Mouse (Mus musculus) megakaryocyte-erythroid progenitor cell, adult 5-6 weeks (primary cell): ENCODE measurements around the gene Csnk2b. TPM values are rescaled to one million over a fixed set of nuclear protein-coding genes. Genes with fewer than 3 reads are reported as not detected.
"Not testable (repeated sequence)": the region's sequence is repeated elsewhere in the genome, so short reads cannot be mapped to it uniquely, and the experiment has no call there.

Experiments used
- ATAC-seq: replicated peaks from 2 replicates; pipeline ENCODE4 v1.8.0; 2016; ENCODE audit warnings: mild to moderate bottlenecking, inconsistent platforms; ENCODE audit not compliant: severe bottlenecking, poor library complexity, low FRiP score, low TSS enrichment
- total RNA-seq, 2 experiments: library from RNA; stranded (forward) in 1 of 2; stranded (reverse) in 1 of 2; fragments of 200-1000, 215-1000 nt in 1 of 2; fragments of >200 nt in 1 of 2; fragmentation: Nextera tagmentation in 1 of 2; gene quantifications; 2 replicates each; pipeline ENCODE4 v1.2.3; 2014 to 2017

Gene Csnk2b
- total RNA-seq, 2 experiments from 2014 or later: 451 to 482 TPM

DNA sequence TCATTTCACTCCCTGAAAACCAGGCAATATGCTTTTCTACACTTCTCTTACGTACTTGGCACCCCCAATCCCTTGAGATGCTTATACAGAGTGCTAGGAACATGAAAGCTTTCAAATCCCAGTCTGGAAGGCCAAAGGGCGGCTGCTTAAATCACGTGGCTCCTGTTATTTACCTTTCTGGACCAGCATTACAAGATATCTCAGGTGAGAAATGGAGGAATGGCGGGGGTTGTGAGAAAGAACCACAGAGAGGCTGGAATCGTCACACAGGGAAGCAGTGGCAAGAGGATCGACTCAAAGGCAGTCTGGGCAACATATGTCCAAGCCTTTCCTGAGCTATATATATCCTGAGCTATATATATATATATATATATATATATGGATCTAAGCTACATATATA is 3.7 kb upstream of the Csnk2b start:
- no peak for ATAC-seq

DNA sequence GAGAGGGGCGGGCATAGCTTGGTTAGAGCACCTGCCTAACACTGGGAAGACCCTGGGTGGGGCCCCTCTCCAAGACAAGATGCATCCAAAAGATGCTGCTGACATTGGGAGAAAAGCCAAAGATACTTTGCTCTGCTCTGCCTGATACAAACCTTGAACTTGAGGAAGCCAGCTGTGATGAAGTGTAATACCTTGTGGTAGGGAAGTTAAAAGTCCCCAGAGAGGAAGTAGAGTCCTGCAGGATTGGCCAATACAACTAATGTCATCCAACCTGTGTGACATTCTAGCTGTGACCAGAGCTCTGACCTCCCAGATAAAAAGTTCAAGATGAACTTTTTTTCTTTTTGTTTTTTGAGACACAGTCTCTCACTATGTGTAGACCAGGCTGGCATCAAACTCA is 3.2 kb upstream of the Csnk2b start:
- ATAC-seq: no peak

DNA sequence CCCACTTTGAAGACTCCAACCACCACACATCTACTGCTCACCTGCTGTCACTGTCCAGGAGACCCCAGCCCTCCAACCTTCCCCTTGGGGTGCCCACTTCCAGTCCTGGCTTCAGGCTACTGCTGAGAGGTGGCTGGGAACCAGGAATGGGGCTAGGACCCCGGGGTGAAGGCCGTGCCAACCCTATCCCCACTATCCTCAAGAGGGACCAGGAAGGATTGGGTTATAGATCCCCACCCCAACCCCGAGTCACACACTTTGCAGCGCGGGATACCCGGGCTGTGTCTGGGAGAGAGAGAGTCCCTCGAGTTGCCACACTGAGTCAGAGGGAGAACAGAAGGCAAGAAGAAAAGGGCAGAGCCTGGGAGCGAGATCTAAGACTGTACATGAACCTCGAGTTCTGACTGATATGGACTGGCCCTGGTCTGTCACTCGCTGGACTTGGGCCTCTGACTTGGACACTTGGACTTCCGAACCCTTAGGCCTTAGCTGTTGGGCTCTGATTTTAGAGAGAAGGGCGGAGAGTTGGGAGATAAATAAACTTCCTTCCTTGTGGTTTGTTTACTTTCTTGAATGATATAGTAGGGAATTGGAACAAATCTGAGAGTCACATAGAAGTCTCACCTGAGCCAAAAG is 2.5 kb upstream of the Csnk2b start:
- not testable (repeated sequence) for ATAC-seq

DNA sequence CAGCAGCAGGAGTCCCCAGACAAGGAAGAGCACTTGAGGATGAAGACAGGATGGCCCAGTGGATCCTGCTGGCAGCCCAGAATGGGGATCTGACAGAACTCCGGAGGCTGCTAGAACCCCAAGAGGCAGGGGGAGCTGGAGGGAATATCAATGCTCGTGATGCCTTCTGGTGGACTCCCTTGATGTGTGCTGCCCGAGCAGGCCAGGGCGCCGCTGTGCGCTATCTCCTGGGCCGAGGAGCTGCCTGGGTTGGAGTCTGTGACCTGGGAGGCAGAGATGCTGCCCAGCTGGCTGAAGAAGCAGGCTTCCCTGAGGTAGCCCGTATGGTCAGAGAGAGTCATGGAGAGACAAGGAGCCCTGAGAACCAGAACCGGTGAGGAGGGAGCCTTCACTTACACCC is 1.4 kb upstream of the Csnk2b start:
- not testable (repeated sequence) for ATAC-seq

DNA sequence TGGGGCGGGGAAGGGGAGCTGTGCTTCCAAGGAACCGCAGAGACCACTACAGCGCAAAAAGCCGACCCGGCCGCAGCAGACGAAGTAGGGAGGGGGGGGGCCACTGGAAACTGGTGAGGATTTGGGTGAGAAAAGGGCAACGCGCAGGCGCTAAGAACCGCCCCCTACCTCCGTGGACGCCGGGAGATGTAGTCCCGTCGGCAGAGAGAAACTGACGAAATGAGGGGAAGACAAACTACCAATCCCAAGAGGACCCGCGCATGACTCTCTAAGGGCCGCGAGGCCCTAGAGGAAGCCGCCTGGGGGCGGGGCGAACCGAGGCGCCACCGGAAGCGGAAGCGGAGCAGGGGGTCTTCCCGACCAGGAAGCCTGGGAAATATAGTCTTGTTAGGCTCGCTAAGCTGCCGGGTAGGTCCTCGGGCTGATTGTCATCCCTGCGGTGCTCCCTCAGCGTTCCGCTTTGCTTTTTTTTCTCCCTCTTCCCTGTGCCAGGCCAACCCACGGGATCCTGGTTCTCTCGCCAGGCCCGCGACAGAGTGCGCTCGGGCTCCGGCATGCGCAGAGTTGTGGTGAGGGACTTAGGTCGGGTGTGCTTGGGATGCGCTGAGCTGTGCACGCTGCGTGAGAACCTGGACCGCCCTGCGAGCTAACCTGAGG is 582 bp downstream of the Csnk2b start, which contains the start of gene Gpank1:
Gene Gpank1 (plus strand): TSS at position 313 of the 657 bp plus-strand sequence.
- ATAC-seq: peak; percentile 89

DNA sequence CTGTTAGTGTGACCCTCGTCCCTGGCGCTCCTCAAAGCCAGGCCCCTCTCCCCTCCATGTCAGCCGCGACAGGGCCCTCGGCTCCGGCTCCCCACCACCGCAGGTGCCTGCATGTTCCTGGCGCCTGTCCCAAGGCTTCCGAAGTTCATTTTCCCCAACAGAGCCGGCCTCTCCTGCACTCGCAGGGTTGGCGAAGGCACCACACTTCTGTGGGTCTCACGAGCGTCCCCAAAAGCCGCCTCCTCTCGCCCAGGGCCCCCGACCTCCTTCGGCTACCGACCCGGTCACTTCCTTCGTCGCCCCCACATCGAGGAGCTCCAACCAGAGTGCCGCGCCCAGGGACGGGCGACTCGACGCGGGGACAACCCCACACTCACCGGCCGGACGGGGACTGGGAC is 1.1 kb downstream of the Csnk2b start:
- no peak; the same call in 1 of the 2 replicates for ATAC-seq

DNA sequence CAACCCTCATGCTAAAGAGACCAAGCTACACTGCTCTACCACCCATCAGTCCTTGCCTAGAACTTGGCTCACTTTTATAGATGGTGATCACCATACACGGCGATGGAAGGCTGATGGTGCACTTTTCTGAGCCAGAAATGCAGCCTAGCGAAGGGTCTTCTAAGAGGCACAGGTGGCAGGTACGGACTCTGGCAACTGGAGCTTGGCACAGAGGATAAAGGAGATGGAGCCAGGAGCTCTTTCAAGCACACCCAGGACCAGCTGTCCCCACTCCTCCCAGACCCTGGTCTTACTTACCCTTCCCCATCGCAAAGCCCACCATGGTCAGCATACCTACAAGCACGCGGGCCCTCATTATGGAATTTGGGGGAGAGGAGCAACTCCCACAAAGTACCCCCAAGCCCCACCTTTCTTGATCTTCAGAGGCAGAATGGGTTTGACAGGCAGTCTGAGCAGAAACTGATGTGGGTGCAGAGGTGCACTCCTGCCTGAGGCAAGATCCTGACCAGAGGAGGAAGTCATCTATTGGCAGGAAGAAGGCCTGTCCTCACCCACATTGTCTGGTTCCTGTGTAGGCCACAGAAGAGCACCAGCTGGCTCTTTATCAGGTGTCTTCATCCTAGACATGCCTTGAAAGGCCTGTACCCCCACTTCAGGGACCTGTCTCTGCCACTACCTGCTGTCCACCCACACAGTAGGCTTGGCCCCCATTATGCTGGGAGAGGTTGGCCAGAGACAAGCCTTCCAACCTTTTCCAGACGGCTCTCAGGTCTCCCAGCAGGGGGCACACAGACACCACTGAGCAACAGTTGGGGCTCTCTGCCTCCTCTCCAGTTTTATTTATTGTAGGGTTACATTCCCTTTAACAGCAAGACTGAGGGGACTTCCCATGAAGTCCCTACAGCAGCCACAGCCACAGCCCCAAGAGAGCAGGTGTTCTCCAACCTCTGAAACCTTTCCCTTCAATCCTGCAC is 6.5 kb downstream of the Csnk2b start, which contains the start of gene Ly6g5b:
Gene Ly6g5b (minus strand): TSS at position 383 of the 974 bp plus-strand sequence.
- peak; percentile 58; the same call in 1 of the 2 replicates for ATAC-seq

DNA sequence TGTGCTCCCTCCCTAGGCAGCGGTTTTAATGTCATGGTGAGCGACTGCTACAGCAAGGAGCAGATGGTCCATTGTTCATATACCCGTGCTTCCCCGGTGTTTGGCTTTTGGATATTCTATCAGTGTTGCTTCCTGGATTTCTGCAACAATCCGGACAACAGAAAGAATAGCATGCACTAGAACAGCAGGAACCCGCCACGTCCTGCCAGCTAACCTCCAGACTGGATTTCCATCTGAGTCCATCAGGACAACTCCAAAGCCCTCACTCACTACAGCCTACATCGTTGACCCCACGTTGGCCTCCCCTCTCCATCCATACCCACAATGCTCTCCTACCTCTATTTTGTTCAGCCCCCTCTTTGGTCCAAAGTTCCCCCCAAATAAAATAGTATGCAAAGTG is 10.1 kb downstream of the Csnk2b start:
- ATAC-seq: no peak

DNA sequence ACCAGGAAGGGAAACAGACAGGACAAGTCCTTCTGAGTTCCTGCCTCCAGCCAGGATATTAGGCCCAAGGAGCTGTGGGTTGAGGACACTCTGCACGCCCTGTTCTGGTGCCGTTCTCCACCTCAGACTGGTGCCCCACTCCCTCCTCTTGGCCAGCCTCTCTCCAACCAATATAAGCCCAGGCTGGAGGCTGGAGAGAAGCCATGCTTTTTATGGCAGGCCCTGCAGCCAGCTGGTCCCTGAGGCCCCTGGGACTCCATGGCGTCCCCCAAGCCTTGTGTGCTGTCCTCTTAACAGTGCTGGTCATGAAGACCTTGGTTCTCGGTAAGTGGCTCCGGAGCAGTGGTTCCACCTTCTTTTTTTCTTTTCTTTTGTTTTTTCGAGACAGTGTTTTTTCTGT is 13.8 kb downstream of the Csnk2b start, which contains the start of gene Ly6g5c:
Gene Ly6g5c (plus strand): TSS at position 183 of the 400 bp plus-strand sequence.
- ATAC-seq: no peak

DNA sequence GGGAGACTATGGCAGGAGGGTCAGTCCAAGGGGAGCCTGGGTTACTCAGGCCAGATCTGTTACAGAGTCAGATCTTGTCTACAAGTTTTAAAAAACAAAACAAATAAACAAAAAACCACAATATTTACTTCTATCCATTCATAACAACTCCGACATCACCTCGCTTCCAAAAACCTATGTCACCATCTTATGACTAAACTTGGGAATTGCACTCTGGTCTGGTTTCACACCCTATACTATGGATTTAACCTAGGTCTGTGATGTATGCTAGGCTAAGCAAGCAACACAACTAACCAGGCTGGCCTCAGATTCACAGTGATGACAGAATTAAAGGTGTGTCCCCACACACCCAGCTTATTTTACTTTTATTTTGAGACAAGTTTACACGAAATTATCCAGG is 15.3 kb downstream of the Csnk2b start:
- ATAC-seq: no peak

DNA sequence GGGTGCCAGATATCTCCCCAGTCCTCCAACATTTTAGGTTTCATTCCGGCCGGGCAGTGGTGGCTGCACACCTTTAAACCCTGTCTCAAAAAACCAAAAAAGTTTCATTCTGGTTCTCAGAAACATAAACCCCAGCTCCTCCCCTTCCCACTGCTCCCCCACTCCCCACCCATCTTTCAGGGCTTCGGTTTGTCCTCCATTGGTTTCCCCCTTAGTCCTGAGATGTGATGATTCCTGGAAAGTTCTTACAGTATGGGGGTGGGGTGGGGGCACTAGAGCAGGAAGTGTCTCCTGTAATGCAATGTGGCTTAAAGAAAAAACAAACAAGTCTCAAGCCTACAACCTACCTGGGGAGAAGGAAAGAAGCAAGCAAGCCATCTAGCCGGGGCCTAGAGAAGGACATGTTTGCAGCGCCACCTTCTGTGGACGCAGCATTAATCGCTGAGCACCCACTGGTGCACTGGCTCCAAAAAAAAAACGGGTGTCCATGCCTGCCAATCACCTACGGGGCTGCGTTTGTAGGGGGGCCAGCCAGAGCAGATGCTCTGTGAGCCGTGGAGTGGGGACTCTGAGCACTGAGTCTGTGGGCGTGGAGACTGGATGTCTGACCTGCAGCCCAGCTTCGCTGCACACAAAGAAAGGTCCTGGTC is 16.0 kb downstream of the Csnk2b start:
- ATAC-seq: peak; percentile 12; the same call in 1 of the 2 replicates

DNA sequence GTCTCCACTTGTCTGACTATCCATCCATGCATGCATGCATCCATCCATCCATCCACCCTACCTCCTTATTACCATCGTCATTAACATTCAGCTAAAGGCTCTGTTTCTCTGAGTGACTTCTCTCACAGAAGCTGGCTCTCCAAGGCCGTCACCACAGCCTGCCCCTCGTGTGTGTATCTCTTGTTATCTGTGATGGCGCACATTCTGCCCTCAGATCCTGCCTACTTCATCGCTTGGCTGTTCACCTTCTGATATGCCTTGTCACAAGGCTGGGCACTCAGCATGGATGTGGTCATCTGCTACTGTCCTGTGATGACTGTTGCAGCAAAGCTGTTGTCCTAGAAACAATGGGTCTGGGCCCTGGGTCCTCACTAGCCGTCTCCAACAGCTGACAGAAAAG is 17.1 kb downstream of the Csnk2b start:
- ATAC-seq: peak; percentile 87

DNA sequence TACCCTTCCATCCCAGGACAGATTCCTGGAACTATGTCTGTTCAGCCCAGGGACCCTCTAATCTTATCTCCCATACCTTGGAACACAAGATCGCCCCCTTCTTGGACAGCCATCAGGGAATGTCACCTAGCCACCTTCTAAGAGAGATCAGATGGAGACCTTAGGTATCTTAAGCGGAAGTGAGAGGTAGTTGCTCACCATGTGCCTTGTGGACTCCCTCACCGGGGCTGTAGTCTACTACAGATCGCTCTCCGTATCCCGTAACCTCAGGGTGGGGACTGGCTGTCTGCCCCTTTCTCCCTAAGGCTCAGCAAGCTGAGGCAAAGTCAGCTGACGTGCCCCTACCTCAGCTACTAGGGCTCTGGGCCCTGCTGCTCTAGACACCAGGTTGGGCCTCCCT is 17.8 kb downstream of the Csnk2b start:
- no peak for ATAC-seq

DNA sequence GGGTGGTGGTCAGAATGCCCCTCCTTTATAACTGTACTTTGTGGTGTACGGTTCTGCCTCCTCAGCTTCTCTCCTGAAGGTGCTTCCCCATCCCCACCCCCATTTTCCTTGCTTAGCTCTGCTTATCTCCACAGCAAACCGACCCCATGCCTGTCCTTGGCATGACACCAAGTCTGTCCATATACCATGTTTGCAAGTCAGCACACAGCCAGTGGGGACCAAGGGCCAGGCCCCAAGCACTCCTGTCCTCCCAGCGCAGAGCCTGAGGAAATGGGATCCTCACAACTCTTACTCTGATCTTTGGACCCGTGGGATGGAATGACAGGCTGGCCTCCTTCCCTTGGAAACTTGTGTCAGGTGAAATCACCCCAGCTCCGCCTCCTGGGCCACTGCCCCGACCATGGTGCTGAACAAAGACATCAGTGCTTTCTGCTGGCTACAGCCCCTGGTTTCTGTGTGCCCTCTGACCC is 18.6 kb downstream of the Csnk2b start:
- ATAC-seq: peak; percentile 29

DNA sequence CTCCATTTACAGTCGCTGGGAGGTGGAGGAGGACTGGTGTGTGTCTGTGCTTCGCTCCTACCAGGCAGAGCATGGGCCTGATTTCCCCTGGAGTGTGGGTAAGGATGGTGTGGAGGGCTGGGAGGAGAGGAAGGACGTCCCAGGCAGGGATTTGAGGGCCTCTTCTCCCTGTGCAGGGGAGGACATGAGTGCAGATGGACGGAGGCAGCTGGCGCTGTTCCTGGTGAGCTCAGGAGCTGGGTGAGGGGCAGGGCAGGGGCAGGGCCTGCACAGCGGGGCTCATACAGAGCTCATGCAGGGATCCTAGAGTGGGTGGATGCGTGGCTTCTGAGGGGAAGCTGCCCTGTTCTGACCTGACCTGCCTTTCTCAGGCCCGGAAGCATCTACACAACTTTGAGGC is 19.6 kb downstream of the Csnk2b start:
- ATAC-seq: no peak

DNA sequence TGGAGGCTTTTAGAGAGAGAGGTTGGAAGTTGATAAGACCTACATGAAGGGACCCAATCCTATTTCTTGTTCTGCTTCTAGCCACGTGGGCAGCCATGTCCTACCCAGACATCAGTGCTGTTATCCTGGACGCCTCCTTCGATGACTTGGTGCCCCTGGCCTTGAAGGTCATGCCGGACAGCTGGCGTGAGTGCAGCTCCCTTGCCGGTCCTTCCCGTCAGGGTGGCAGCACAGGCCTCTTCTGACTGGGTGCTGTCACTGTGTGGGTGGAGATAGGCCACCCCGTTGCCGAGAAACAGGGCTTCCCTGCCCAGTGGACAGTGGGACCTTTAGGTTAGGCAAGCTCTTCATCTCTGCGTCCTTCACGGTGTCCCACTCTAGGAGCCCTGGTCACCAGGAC is 20.7 kb downstream of the Csnk2b start:
- no peak for ATAC-seq

DNA sequence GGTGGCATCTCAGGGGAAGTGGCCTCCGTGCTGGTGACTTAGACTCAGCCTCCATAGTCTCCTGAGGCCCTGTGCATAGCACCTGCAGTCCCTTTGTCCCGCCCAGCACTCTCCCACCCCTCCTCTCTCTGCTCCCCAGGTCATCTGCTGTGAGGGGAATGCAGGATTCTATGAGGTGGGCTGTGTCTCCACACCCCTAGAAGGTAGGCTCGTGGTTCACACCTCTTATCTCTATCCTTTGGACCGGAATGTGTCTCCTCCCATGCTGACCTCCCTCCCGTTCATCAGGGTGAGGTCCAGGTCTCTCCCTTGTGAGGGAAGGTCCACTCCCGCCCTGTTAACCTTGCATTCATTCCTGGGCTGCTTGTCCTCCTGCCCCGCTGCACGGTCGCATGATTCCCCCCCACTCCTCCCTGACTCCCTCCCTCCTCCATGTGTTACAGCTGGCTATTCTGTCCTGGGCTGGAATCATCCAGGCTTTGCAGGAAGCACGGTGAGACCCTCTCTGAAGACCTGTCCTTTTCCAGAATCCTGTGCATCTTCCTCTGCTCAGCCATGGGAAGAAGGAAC is 21.6 kb downstream of the Csnk2b start:
- no peak for ATAC-seq

DNA sequence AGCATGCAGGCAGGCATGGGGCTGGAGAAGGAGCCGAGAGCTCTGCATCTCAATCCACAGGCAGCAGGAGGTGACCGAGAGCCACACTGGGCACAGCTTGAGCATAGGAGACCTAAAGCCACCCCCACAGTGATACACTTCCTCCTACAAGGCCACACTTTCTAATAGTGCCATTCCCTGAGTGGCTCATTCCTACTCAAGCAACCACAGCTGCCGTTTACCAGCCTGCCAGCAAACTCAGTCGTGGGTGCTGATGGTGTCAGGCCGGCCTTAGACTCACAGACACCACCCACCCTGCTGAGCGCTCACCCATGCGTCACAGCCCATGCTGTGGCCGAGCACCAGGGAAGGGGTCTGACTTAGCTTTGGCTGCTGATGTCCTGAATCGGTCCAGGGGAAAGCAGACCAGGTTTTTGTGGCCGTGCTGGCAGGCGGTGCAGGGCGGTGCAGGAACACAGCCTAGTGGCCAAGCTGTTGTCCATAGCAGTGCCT is 24.6 kb downstream of the Csnk2b start:
- no peak for ATAC-seq

DNA sequence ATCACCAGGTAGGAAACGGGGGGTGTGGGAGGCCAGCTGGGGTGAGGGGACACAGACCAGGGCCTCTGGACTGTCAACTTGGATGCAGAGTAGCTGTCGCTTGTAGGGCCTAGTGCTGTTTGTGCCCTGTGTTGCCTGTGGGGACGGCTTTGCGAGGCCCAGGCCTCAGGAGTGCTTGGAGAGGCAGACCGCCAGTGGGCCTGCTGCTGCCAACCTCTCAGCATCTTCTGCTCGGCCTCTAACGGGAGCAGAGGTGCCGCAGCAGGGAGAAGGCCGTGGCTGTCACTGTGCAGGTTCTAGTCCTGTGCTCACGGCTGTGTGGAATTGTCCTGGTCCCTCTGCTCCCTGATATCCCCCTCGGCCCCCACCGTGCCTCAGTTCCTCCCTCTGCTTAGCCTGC is 25.3 kb downstream of the Csnk2b start:
- ATAC-seq: no peak
